Mouse (Mus musculus) olfactory bulb, adult 2 months (tissue): Measurements from ENCODE around the gene Il17rc. TPM values are rescaled to one million over a fixed set of nuclear protein-coding genes. Genes with fewer than 3 reads are reported as not detected.

Experiments
- H3K27ac ChIP-seq: fragments of 200-500 bp; 2 replicates; pipeline ENCODE4 v1.5.1; 2012; ENCODE audit warnings: low read depth, low read length; ENCODE audit not compliant: insufficient read depth
- H3K4me1 ChIP-seq: fragments of 200-500 bp; 2 replicates; pipeline ENCODE4 v1.6.1; 2012; ENCODE audit warnings: low read length; ENCODE audit not compliant: control insufficient read depth, insufficient read depth
- H3K4me3 ChIP-seq: fragments of 200-500 bp; 2 replicates; pipeline ENCODE4 v1.5.1; 2012; ENCODE audit warnings: mild to moderate bottlenecking, low read depth, low read length, moderate library complexity; ENCODE audit not compliant: insufficient read depth
- CTCF ChIP-seq: fragments of 200-500 bp; IDR thresholded peaks from 2 replicates; pipeline ENCODE4 v1.5.1; 2012; ENCODE audit warnings: low read depth, mild to moderate bottlenecking, low read length, moderate library complexity; ENCODE audit not compliant: insufficient read depth
- POLR2A ChIP-seq: fragments of 200-500 bp; IDR thresholded peaks from 2 replicates; pipeline ENCODE4 v1.6.1; 2012; ENCODE audit warnings: mild to moderate bottlenecking, low read depth, low read length, moderate library complexity; ENCODE audit not compliant: insufficient read depth
- WGBS: fragments of 180-500 bp; shearing (Covaris S2); methylation state at CpG from one replicate; pipeline ENCODE4 v1.1.7; 2018; 5-methylcytosine and 5-hydroxymethylcytosine counted together
- polyA plus RNA-seq: library from polyadenylated mRNA; stranded (reverse); fragments of >200 nt; gene quantifications from 2 replicates; pipeline ENCODE4 v1.2.4, GENCODE M21; 2012; ENCODE audit warnings: low replicate concordance; ENCODE audit not compliant: missing spikeins, insufficient read depth, insufficient read length

Gene Il17rc
- polyA plus RNA-seq, 1 experiment, result not detected

- Histone ChIP-seq H3K4me3 (no peak overlapping the region), H3K27ac (no peak overlapping the region), H3K4me1 (0 out of 2 replicates have a peak, but pooled peaks cover 2% of the 10 kb centered on the region)
- 81% methylated on average over 3 of the region's 3 CpGs for WGBS
- no peak for TF ChIP-seq POLR2A
- no peak for TF ChIP-seq CTCF
These were observed 37.6 kb upstream of the Il17rc start for GRCm38 (mm10) chr6:113433661-113434060.

- TF ChIP-seq POLR2A (no peak), CTCF (no peak)
- H3K4me3 ChIP-seq, result no peak overlapping the region
- WGBS, result 77% methylated on average over 7 of the region's 7 CpGs
- H3K4me1 ChIP-seq, result 0 out of 2 replicates have a peak, but pooled peaks cover 2% of the 10 kb centered on the region
- H3K27ac ChIP-seq, result no peak overlapping the region
These were observed 36.5 kb upstream of the Il17rc start for GRCm38 (mm10) chr6:113434691-113435090.

GRCm38 (mm10) chr6:113435664-113436205, 35.5 kb upstream of the Il17rc start, which contains the start of gene Cidec:
Gene Cidec (minus strand): TSS chr6:113435760.
- no peak for TF ChIP-seq POLR2A
- TF ChIP-seq CTCF, result no peak
- WGBS, result 85% methylated on average over 9 of the region's 9 CpGs
- H3K4me3 ChIP-seq, result no peak within 1 kb of the TSS

GRCm38 (mm10) chr6:113437135-113437534, 34.1 kb upstream of the Il17rc start:
- Histone ChIP-seq H3K4me3 (no peak overlapping the region), H3K27ac (no peak overlapping the region), H3K4me1 (0 out of 2 replicates have a peak, but pooled peaks cover under 1% of the 10 kb centered on the region)
- no peak for TF ChIP-seq POLR2A
- no peak for TF ChIP-seq CTCF
- 82% methylated on average over 12 of the region's 12 CpGs for WGBS

More at GRCm38 (mm10) chr6:113435664-113436205, 35.5 kb upstream of the Il17rc start, which contains the start of gene Cidec:
- Histone ChIP-seq H3K27ac (no peak within 1 kb of the TSS), H3K4me1 (0 out of 2 replicates have a peak, but pooled peaks cover 2% of the 10 kb centered on the region)

- Histone ChIP-seq H3K4me1 (peaks cover 4% of the 10 kb centered on the region; the same call in 1 of the 2 replicates), H3K27ac (no peak overlapping the region), H3K4me3 (no peak overlapping the region)
- 70% methylated on average over 12 of the region's 12 CpGs for WGBS
- no peak for TF ChIP-seq CTCF
- no peak for TF ChIP-seq POLR2A
These were observed 32.4 kb upstream of the Il17rc start for GRCm38 (mm10) chr6:113438721-113439430.

GRCm38 (mm10) chr6:113440686-113441085, 30.5 kb upstream of the Il17rc start:
- peaks cover 4% of the 10 kb centered on the region; the same call in 1 of the 2 replicates for H3K4me1 ChIP-seq
- no peak overlapping the region for H3K27ac ChIP-seq
- 87% methylated on average over 3 of the region's 3 CpGs for WGBS
- H3K4me3 ChIP-seq, result no peak overlapping the region
- no peak for TF ChIP-seq CTCF
- no peak for TF ChIP-seq POLR2A

- 49% methylated on average over 7 of the region's 7 CpGs for WGBS
- Histone ChIP-seq H3K27ac (no peak overlapping the region), H3K4me1 (peaks cover 4% of the 10 kb centered on the region; the same call in 1 of the 2 replicates), H3K4me3 (no peak overlapping the region)
- no peak for TF ChIP-seq CTCF
- TF ChIP-seq POLR2A, result no peak
These were observed 30.0 kb upstream of the Il17rc start for GRCm38 (mm10) chr6:113441147-113441680.

GRCm38 (mm10) chr6:113442087-113442441, 29.2 kb upstream of the Il17rc start:
- Histone ChIP-seq H3K4me1 (peaks cover 4% of the 10 kb centered on the region; the same call in 1 of the 2 replicates), H3K4me3 (peak overlapping the region; percentile 71), H3K27ac (0 out of 2 replicates have a peak overlapping the region, but pooled peaks have one; percentile 16)
- WGBS, result 35% methylated on average over 9 of the region's 9 CpGs
- TF ChIP-seq POLR2A (no peak), CTCF (no peak)
